Mouse (Mus musculus): ENCODE data around the gene Olfr1513.
"Not testable (repeated sequence)": the region's sequence is repeated elsewhere in the genome, so short reads cannot be mapped to it uniquely, and the experiment has no call there.

The Olfr1513 gene

DNA sequence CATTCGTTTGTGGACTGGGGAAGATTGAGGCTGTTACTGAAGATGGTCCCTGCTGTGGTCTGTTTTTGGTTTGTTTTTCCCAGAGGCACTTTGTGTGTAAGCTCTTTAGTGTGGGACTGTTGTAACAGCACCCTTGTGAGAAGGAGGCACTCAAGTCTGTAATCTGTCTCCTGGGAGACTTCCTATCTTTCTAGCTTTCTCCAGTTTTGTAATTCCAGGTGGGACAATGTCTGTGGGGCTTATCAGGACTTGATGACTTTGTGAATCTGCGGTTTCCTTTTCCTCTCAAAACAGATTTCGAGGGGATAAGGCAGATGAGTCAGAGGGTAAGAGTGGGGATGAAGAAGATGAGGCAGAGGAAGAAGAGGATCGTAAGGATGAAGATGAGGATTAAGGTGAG lies at the start of gene Olfr1513:
Gene Olfr1513, minus strand, starts transcription at position 101 of the 400 bp plus-strand sequence.
- DNase-seq (ENCODE audit: low spot score) = no peak

GRCm38 (mm10) chr14:52397279-52397678 lies 41.1 kb upstream of the Olfr1513 start, which contains the start of gene Olfr1511:
TSS of gene Olfr1511 (minus strand) at chr14:52397379.
- no peak for DNase-seq (ENCODE audit: low spot score)

- DNase-seq (ENCODE audit: low spot score) = not testable (repeated sequence)
Observed at GRCm38 (mm10) chr14:52390084-52390848, 34.1 kb upstream of the Olfr1513 start.

DNA sequence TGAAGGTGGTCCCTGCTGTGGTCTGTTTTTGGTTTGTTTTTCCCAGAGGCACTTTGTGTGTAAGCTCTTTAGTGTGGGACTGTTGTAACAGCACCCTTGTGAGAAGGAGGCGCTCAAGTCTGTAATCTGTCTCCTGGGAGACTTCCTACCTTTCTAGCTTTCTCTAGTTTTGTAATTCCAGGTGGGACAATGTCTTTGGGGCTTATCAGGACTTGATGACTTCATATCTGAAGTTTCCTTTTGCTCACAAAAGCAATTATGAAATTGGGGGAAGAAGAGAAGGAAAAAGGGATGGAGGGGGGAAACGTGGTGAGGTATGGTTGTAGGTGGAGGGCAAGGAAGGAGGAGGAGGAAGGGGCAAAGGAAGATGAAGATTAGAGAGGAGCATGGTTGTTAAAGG lies 22.9 kb upstream of the Olfr1513 start, which contains the start of gene Olfr1512:
Gene Olfr1512, minus strand, starts transcription at position 101 of the 400 bp plus-strand sequence.
- DNase-seq (ENCODE audit: low spot score) = no peak

DNA sequence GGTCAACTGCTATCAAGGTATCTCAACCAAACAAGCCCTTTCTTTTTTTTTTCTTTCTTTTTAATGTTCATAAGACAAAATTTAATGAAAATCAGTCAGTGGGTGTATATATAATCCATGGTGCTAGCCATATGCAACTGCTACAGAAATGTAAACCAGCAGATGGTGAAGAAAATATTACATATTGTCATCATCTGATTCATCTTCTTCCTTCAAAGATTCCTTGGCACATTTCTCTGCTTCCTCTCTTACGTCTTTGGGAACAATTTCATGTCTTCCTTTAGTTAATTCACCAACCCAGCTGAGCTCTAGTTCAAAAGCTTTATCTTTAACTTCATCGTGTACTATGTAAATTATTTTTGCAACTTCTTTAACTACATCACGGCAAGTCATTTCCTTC lies 12.5 kb upstream of the Olfr1513 start:
- DNase-seq (ENCODE audit: low spot score) = no peak

DNA sequence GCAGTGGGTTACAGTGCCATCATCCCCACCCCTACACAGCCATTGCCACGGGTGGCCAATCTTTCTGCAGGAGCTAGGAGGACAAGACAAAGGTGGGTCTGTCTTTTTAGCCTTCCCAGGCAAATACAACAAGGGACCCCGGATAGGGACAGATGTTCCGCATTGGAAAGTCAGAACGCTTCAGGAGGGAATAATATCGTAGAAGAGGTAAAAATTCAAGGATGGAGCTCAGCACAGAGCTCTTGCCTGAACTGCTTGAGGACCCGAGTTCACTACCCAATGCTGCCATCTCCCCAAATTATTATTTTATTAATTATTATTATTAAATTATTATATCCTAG lies 16.7 kb downstream of the Olfr1513 start:
- DNase-seq (ENCODE audit: low spot score) = no peak

- DNase-seq (ENCODE audit: low spot score) = peak; percentile 60
Observed at GRCm38 (mm10) chr14:52338751-52339511, 17.3 kb downstream of the Olfr1513 start.

GRCm38 (mm10) chr14:52332171-52332570 lies 24.0 kb downstream of the Olfr1513 start:
- no peak for DNase-seq (ENCODE audit: low spot score)

DNA sequence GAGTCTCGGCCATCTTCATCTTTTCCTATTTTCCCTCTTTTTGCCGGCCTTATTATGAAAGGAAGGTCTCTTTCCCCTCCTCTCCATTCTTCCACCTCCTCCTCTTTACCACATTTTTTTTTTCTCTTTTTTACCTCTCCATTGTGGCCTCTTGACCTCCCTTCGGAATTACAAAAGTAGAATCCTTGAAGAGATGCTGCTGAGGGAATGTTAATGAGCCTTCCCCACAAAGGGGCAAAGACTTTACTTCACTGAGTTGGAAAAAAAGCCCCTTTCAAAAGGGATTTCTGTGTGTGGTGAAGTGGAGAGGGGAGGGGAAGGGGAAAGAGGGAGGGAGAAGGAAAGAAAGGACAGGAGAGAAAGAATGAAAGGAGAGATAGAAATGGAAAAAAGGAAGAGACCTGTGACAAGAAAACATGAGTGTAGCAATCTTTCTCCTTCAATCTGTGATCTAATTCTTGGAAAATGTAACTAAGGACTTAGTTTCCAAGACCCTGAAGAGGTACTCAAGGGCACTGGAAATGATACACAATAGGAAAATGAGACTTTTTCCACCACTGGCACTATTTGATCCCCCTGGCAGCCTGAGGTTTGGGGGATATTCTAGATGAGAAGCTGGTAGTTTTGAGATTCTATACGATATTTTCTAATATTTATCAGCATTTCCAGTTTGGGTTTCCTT lies 25.0 kb downstream of the Olfr1513 start:
- no peak for DNase-seq (ENCODE audit: low spot score)

DNA sequence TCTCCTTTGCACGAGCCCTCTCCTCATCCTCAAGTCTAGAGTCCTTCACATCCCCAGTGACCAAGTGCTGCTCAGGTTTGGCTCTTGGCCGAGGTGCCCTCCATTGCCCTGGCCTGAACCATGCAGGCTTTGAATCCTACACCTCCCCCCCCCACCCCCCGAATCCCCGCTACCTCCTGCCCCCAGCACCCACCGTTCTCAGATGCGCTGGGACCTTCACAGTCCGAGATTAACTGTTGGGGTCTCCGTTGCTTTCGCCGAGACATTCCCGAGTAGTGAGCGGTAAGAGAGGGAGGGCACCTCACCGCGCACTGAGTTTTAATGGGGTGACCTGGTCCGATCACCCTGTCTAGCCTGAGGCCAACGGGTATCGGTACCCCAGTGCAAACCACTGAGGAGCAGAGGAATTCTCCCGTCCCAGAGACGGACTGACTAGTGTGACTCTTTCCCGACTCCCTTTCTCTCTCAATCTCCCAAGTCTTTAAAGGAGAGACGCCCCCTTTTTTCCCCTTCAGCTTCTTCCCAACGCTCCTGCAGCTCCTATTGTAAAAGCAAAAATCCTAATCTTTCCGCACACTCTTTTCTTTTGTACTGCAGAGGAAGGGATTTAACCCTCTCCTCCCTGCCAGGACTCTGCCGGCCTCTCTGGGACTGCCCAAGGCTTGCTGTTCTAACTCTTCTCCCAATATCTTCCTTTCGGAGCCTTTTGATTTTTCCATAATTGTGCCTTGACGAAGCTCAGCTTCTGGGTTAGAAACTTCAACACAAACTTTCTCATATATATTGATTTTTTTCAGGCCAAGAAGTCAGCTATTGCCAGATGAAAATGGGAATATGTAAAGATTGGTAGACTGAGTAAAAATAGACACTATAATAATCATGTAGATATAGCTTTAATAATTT lies 28.0 kb downstream of the Olfr1513 start, which contains the start of gene Sall2:
Gene Sall2, minus strand, starts transcription at position 853 of the 903 bp plus-strand sequence.
- no peak for DNase-seq (ENCODE audit: low spot score)

DNA sequence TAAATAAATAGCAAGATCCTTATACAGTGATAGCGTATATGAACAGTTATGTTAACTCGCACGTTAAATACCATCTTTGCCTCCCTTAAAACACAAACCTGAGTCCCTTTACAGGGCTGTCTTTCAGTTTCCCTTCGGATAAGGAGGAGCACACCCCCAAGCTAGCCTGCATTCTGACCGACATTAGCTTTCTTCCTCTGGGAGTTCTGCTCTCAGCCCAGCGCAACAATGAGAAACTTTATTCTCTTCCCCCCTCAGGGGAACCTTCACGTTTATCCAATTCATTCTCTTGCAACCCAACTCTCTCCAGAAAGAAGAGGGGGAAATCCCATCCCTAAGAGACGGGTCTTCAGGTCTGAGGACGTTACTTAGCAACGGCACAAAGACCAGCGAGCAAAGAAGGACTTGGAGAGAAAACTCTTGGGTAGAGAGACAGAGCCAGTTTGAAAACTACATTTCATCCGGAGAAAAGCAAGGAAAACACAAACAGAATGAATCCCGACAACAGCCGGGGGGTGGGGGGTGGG lies 28.8 kb downstream of the Olfr1513 start:
- DNase-seq (ENCODE audit: low spot score) = no peak

DNA sequence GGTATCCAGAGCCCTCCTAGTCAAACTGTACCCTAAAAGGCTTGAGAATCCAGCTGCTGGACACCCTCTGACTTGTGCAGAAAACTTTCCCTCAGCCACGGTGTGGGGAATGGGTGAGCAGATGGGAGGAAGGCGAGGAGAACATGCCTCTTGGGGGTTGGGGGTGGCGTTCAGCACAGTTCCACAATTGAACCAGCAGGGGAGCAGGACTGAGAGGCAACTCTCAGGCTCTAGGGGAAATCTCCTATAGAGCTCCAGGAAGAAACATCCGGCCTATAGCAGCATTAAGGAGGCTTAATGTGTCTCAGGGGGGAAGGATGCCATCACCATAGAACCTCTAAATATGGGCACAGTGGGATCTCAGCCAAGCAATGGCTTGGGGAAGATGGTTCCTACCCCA lies 30.3 kb downstream of the Olfr1513 start:
- DNase-seq (ENCODE audit: low spot score) = no peak

DNA sequence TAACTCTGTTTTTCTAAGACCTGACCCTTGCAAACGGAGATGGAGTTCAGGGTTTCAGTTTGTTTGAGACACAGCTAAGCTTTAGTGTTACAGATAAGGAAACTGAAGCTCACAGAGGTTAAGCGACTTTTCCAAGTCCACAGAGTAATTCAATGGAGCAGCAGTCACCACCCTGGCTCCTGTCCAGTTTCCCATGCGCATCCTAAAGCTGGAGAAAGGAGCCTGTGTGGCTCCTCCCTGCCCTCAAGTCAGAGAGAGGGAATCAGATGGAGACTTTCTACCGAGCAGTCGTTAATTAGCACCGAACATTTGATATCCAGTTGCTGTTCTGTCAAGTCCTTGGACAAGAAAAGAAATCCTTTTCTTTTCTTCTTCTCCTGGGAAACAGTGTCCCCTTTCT lies 36.8 kb downstream of the Olfr1513 start:
- DNase-seq (ENCODE audit: low spot score) = no peak

DNA sequence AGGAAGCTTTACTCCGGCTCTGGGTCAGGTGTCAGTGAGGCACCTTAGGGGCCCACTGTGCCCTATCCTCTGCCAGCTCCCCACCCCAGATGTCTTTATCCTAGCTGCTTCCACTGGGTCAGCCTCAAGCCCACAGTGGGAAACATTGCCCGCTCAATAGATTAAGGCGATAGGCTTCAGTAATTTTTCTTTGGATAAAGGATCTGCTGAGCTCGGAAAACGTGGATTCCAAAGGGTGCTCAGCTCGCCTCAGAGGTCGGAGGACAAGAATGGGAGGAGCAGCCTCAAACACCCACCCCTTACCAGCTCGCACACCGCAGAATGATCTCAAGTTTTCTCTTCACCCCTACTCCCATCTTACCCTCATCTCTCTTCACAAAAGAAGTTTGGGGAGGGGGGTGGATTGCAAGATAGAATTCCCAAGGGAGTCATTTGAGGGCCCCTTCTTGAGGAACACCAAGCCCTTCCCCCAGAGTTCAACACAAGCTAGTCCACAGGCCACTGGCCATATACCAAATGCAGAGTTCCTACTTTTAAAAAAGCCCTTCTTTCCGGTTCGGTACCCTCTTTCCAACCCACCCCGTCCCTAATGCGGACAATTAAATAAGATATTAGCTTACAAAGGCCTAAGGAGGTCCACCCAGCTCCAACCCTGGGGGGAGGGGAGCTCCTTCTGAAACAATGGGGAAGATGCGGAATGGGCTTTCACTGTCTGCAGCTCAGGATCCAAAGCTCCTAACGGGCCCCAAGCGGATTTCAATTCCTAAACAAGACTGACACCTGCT lies 39.6 kb downstream of the Olfr1513 start:
- DNase-seq (ENCODE audit: low spot score) = no peak

DNA sequence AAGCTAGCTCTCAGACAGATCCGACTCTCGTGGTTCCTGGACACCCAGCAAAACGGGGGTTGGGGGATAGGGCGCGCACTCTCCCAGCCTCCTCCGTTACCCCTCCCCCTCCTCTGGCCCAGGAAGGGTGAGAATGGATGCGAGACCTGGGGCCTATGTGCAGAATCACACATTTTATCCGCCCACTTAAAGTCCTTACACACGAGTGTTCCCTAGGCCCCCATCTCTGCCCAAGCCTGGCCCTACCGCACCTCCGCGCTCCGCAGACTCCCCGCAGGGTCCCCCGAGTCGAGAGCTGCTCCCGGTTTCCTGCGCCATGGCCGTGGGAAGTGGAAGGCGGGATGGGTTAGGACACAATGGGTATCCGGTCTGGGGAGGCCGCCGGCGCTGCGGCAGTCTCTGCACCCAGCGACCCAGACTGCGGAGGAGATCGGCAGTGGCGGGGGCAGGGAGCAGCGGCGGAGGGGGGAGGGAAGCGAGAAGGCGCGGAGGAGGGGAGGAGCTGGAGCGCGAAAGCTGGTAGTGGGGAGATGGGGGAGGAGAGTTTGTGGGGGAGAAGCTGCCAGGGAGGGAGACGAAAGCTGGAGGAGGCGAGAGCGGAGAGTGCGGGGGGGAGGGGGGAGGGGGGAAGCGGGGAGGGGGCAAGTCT lies 40.3 kb downstream of the Olfr1513 start:
- DNase-seq (ENCODE audit: low spot score) = peak; percentile 46

DNA sequence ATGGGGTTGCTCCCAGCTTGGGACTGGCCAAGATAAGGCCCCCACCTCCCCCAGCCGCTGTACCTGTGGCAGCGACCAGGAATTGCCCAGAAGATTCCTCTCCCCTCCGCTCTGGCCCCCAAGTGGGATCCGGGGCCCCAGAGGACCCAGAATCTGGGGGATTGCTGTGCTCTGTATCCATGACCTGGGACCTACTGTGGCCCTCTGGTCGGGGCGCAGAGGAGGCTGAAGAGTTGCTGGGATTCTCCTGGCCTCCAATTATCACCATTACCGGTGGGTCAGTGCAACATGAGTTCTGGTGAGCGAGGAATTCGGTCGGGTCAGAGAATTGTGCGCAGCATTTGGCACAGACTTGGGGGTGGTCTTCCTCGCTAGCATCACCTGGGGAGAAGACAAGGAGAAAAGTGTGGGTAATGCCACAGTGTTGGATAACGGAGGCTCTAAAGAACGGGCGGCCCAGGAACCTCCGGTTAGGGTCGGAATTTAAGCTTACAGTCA lies 40.9 kb downstream of the Olfr1513 start:
- no peak for DNase-seq (ENCODE audit: low spot score)

GRCm38 (mm10) chr14:52314808-52315150 lies 41.4 kb downstream of the Olfr1513 start:
- no peak for DNase-seq (ENCODE audit: low spot score)

DNA sequence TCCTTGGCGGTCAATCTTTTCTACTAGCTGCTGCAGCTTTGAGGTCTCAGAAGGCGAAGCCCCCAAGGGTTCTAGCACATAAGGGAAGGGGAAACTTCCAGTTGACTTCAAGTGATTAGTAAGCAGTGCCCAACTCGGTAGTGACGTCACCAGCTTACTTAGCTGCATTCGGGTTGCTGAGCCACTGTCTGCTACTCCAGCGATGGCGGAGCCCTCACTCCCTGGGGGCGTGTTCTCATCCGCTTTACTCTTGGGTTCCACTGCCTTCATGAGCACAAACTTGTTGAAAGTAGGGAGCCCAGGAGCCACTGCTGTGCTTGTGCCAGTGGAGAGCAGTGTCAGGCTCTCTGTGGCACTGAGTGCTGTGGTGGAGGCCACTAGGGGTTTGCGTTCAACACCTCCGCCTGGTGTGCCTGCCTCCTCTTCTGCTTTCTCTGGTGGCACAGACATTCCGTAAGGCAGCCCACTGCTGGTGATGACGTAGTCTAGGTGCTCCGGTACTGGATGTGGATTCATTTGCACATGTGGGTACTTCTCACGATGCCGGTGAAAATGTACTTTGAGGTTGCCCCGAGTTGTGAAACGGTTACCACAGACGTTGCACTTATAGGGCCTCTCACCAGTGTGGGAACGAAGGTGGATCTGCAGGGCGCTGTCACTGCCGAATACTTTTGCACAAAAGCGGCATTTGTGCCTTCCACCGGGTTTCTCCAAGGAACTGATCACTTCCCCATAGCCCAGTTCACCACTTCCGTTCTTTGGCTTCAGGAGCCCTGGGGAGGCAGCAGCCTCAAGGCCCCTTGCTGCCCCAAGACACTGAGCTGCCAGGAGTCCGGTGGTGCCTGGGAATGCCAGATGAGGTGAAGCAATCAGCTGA lies 42.0 kb downstream of the Olfr1513 start:
- no peak for DNase-seq (ENCODE audit: low spot score)

- DNase-seq (ENCODE audit: low spot score) = no peak
Observed at GRCm38 (mm10) chr14:52310906-52311305, 45.3 kb downstream of the Olfr1513 start.

All from ovary, postnatal 14 days (tissue).